Mouse (Mus musculus) small intestine, adult 2 months (tissue): ENCODE results near the gene Tmod2.

ENCODE experiments used
- CTCF ChIP-seq: fragments of 200-500 bp; IDR thresholded peaks from 2 replicates; pipeline ENCODE4 v1.5.1; 2012; ENCODE audit warnings: low read depth, mild to moderate bottlenecking, control low read depth, inconsistent platforms, low read length, moderate library complexity, mixed read lengths; ENCODE audit not compliant: insufficient replicate concordance, insufficient read length; ENCODE audit errors: extremely low read depth
- POLR2A ChIP-seq: fragments of 200-500 bp; IDR thresholded peaks from 2 replicates; pipeline ENCODE4 v1.6.1; 2012; ENCODE audit warnings: low read depth, mild to moderate bottlenecking, control low read depth, inconsistent platforms, low read length, moderate library complexity

GRCm38 (mm10) chr9:75624983-75625555 is 13.9 kb upstream of the Tmod2 start:
- TF ChIP-seq POLR2A (no peak), CTCF (no peak)
